Mouse (Mus musculus) activated CD4-positive, CD25-positive, alpha-beta regulatory T cell, adult 4 months (primary cell): Measurements from ENCODE around the gene Lamtor2. TPM values are rescaled to one million over a fixed set of nuclear protein-coding genes. Genes with fewer than 3 reads are reported as not detected.

ENCODE experiments used
- ATAC-seq: one replicate; pipeline ENCODE4 v1.8.0; 2017
- polyA plus RNA-seq, 2 experiments: library from polyadenylated mRNA; unstranded; fragments of 100-300 nt; shearing (Covaris generic); gene quantifications; one replicate each; pipeline ENCODE4 v1.2.1; 2017

Gene Lamtor2
- polyA plus RNA-seq, 2 experiments from 2014 or later: 132 to 197 TPM

DNA sequence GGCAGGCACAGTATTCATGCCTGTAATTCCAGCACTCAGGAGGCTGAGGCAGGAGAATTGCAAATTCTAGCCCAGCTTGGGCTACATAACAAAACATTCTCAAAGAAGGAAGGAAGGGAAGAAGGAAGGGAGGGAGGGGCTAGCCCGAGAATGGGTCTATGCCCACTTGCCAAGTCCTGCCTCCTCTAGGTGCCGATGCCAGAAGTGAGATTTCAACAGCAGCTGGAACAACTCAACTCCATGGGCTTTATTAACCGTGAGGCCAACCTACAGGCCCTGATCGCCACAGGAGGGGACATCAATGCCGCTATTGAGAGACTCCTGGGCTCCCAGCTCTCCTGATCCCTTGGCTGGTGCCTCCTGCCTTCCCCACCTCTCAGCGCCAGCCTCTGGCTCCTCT is 15.0 kb upstream of the Lamtor2 start:
- ATAC-seq: no peak

DNA sequence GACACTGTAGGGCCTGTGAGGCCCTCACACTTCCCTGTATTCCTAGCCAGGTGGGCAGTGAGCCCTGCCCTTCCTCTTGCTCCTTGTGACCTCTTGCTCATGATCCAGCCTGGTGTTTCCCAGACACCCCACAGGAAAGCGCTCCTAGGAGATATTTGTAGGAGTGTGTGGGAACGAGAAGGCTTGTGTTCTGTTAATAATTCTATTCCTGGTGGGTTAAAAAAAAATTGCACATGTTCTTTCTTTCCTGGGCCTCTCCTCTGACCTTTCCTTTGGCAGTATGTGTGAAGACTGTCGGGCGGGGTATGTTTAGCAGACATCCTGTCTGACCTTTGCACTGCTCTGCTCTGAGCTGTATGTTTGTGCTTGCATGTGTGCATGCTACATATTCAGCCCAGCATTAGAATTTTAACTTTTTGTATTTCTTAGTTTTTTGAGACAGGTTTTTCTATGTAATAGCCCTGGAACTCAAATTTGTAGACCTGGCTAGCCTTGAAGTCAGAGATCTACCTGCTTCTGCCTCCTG is 13.7 kb upstream of the Lamtor2 start:
- ATAC-seq: no peak

DNA sequence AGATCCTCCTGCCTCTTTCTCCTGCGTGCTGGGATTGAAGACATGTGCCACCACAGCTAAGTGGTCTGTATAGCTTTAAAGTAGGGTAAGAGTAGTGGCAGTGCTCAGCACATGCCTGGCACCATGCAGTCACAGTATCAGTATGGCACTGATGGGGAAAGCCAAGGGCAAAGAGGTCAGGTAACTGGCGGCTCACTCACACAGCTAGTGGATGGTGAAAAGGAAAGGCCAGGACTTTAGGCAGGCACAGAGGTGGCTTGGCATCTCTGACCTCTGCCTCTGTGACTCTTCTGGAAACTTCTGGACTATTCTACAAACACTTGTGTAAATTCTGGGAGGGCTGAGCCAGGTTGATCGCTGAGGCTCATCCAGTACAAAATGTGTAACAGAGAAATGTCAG is 13.2 kb upstream of the Lamtor2 start:
- no peak for ATAC-seq

DNA sequence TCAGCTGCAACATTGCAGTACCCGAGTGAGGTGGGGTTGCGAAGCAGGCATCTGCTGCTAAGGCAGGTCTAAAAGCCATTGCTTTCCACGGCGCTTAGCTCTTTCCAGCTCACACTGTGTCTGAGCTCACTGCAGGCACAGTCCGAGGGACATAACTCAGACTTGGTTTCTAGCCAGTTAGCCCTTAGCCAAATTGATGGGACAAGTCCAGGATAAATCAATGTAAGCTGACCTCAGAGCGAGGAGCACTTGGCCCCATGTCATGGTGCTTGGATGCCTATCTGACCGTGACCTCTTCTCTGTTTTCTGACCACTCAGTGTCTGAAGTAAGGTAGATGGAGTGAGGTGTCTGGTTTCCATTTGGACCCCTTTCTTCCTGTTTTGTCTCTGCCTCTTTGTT is 11.1 kb upstream of the Lamtor2 start:
- no peak for ATAC-seq

DNA sequence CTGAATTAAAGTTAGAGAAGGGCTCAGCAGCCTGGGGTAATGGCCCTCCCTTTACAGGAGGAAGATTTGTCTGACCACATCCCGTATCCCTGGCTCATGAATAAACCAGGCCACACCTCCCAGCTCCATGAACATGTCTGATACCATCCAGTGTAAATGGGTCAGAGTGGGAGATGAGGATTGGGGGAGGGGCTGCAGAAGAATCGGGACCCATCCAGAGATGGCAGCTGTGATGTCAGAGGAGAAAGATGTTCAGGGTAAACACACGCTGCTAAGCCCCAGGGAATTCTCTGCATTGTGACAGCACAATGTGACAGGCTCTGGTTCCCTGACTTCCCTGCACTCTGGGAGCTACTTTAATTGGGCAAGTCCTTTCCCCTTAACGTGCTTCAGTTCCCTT is 10.6 kb upstream of the Lamtor2 start:
- no peak for ATAC-seq

DNA sequence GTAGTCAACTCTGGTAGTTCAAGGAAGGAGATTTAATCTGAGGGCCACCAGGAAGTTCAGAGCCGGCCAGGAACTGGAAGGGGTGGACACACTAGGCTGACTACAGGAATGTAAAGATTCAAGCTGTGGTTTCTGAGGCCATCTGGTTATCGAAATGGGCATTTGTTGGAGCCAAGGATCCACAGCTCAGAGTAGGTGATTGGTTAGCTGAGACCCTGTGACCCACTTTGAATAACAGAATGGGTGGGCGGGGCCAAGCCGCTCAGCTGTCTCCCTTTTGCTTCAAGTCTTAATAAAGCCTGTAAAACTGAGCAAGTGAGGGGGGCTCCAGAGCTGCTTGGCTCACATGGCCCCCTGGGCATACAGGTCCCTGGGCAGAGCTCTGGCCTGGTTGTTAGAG is 9.1 kb upstream of the Lamtor2 start:
- ATAC-seq: no peak

DNA sequence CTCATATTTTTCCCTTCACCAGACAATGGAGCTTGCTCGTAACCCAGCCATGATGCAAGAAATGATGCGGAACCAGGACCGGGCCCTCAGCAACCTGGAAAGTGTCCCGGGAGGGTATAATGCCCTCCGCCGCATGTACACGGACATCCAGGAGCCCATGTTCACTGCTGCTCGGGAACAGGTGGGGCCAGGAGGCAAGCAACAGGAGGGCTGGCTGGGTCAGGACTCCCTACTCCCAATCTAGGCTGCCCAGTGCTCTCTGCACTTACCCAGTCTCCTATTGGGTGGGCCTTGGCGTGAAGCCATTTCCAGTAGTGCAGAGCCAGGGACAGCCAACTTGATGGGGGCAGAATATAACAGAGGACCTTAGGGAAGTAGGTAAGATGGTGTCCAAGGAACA is 6.7 kb upstream of the Lamtor2 start:
- no peak for ATAC-seq

DNA sequence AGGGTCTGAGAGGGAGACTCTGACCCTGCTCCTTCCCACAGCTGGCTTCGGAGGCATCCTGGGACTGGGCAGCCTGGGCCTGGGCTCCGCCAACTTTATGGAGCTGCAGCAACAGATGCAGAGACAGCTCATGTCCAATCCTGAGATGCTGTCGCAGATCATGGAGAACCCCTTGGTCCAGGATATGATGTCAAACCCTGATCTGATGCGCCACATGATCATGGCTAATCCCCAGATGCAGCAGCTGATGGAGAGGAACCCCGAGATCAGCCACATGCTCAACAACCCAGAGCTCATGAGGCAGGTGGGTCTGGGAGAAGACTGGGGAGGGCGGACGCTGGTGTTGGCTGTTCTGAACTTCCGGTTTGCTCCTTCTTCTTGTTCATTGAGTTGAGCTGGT is 3.7 kb upstream of the Lamtor2 start:
- ATAC-seq: no peak

DNA sequence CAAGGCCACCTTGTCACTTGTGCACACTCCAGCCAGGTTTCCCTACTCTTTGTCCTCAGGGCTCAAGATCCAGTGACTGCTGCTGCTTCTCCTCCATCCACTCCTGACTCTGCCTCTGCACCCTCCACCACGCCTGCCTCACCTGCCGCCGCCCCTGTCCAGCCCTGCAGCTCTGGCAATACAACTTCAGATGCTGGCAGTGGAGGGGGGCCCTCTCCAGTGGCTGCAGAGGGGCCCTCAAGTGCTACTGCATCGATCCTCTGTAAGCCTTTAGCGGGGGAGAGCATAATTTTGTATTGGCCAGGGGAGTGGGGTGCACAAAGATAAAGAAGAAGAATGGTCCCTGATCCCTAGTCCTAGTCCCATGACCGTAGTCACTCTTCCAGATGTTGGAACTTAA is 2.9 kb upstream of the Lamtor2 start:
- no peak for ATAC-seq

DNA sequence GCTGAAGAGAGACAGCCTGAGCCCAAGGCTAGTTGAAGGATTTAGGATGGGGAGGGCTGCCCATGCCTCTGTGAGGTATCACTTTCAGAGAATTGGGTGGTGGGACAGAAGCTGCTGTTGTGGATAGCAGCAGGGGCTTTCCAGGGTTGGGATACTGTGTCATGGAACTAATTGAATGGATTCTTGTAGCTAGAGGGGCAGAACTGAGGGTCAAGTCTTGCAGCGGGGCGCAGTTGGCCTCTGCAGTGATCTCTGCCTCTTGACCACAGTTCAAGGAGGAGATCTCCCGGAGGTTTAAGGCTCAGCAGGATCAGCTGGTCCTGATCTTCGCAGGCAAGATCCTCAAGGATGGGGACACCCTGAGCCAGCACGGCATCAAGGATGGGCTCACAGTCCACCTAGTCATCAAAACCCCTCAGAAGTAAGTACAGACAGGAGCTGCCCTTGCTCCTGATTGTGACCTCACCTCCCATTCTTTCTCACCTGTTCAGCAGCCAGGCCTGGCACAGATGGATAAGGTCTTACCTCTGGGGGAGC is 2.3 kb upstream of the Lamtor2 start:
- no peak for ATAC-seq

DNA sequence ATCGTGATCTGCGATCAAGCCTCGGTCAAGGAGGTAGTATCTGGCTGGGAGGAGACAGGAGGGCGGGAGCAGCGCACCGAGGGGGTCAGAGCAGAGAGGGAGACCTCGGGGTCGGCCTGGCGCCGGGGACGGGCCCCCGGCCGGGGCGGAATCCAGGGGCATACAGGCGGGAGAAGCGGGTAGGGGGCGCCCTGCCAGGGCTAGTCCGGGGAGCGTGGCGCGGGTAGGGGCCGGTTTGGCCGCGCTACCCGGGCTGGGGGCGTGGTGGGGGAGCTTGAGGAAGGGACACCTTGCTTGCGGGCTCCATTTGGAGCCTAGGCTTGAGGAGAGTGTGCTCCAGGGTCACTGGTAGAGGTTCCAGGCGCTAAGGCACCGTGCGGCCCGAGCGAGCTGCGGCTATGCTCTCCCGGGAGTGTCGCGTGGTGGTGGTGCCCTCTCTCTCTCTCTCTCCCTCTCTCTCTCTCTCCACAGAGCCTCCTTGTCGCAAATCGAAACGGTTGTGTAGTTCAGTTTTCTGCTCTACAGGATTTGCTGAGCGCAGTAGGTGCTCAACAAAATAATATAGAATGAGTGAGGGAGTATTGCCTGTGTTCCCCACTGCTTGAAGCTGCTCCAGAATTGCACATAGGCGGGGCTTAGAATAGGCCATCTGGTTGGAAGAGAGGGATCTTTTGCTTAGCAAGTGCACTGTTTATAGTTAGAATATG is 1.2 kb upstream of the Lamtor2 start:
- ATAC-seq: no peak

DNA sequence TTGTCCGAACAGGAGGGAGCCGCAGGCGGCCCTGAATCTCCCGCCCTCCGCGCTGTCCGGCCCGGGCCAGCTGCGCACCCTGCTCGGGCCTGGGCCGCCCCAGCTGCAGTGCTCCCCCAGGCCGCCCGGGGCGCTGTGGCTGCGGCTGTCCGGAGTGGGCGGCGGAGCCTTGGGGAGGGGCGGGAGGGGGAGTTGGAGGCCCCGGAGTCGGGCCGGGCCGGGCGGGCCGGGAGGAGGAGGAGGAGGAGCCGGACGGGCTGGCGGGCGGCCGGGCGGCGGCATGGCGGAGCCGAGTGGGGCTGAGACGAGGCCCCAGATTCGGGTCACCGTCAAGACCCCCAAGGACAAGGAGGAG is 628 bp upstream of the Lamtor2 start, which contains the start of gene Ubqln4:
Gene Ubqln4 (plus strand): TSS at position 234 of the 355 bp plus-strand sequence.
- ATAC-seq: peak; percentile 70

DNA sequence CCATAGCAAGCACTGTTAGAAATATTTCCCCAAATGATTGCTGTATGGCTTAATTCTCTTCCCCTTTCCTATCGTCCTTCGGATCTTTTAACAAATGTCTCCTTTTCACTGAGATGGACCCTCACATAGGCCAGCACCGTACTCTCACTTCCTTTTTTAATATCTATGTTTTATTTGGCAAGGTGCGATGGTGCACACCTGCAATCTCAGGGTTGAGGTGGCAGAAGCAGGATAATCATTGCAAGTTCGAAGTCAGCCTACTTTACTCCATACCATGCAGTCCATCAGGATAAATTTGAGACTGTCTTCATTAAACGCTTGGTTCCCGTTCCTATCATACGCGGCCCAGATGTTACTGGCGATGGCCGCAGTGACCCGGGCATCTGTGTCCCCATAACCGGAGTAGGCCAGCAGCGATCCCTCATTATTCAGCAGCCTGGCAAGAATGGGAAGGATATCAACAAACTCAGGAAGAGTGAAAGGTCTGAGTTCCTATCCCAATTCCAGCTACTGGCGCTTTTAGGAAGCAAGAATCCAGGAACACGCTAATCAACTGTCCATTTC is 710 bp downstream of the Lamtor2 start:
- no peak for ATAC-seq

DNA sequence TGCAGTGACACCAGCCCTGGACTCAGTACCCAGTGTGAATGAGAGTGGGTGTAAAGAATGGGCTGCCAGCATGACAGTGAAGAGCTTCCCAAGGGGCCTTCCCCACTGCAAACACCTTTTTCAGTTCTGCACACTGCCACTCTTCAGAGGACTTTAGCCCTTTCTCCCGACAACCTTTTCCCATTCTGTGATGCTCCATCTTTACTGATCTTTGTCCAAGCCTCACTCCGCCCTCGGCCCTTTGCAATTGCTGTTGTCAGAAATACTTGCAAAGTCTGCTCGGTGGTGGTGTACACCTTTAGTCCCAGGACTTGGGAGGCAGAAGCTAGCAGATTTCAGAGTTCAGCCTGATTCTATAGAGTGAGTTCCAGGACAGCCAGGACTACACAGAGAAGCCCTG is 1.3 kb downstream of the Lamtor2 start:
- no peak for ATAC-seq

DNA sequence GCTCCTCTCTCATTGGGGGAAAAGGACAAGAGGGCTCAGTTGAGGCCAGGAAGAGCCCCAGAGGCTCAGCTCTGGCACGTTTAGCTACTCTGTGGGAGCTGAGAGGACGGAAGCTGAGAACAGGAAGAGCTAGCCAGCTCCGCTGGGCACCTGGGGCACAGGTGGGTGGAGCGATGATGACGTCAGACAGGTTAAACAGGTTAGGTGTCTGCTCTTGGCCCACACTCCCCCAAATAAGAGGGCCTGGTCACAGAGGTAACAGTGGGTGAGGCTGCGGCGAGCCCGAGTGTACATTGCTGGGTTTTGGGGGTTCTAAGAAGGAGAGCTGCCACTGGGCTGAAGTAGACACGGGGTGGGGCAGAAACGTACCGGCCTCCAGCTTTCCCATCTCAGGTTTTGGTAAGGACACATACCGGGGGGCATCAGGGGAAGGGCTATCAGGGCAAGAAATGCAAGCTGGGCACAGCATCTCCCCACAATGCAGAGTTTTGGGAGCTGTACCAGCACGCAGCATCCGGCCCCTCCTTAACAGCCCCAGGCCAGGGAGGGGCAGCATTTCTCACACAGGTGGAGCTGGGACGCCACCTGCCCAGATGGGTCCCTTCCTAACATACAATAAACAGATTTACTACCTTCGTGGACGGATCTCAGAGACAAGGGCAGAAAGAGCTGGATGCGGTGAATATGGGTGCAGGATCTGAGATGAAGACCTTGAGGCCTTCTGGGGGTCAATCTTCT is 4.5 kb downstream of the Lamtor2 start, which contains the start of gene Rab25:
Gene Rab25 (minus strand): TSS at position 121 of the 738 bp plus-strand sequence.
- no peak for ATAC-seq

DNA sequence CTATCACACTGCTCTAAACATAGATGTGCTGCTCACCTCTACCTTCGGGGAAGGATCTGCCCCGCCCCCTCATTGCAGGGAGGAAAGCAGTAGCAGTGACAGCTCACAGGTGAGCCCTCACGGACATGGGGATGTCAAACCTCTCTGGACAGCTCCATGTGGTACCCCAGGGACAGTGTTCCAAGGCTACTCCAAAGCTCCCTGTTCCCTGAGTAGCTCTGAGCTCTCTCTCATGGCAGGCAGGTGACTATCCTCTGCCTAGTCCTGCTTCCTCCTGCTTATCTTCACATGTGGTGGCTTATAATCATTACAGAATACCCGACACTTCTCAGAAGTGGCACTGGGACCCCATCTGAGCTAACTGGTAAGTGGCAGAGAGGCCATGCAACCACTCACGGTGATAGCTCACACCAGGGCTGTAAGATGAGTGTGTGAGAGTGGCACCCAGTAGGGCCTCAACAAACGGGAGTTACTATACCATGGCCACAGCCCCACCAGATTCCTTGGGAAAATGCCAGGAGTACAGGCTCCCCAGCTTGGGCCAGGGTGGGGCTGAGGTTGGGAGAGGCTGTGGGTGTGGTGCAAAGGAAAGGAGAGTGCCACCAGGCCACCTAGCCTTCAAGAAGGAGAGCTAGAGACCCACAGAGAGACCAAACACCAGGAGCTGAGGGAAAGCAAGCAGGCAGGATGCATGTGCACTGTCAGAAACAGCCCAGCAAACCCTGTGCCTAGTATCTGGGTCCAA is 6.0 kb downstream of the Lamtor2 start:
- ATAC-seq: no peak

DNA sequence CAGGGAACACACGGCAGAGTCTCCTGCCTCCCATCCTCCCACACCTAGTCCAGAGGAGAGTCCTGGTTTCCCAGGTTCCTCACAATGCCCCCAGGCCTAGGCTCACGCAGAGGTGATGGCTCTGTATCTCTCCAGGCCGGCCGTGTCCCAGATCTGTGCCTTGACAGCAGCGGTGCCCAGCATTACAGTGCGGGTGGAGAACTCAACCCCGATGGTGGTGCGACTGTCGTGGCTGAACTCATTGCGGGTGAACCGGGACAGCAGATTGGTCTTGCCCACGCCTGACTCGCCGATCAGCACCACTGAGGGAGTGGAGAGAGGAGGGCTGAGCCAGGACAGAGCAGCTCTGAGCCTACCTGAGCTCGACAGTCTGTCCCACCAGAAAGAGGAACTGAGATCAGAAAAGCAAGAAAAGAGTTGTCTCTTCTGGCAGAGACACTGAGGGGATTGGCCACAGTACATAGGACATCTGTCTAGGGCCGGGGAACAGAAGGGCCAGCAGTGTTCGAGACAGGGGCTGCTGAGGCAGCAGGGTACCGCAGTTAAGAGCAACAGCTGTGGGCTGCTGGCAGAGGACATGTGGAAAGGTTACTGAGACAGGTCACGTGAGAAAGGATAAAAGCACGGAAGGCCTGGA is 7.8 kb downstream of the Lamtor2 start:
- no peak for ATAC-seq

DNA sequence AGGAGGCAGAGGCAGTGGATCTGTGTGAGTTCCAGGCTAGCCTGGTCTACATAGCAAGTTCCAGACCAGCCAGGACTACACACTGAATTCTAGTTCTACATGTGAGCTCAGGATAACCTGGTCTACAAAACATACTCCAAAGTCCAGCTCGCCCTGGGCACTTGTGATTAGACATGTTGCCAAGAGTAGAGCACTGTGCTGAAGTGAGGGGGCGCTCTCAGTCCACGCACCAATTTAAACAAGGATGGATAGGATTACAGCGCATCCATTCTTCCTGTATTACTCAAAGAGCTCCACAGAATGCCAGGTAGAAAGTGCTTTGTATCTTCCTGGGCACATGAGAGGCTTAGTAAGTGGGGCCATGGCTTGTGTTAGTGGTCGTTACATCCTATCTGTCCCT is 8.4 kb downstream of the Lamtor2 start:
- ATAC-seq: no peak

DNA sequence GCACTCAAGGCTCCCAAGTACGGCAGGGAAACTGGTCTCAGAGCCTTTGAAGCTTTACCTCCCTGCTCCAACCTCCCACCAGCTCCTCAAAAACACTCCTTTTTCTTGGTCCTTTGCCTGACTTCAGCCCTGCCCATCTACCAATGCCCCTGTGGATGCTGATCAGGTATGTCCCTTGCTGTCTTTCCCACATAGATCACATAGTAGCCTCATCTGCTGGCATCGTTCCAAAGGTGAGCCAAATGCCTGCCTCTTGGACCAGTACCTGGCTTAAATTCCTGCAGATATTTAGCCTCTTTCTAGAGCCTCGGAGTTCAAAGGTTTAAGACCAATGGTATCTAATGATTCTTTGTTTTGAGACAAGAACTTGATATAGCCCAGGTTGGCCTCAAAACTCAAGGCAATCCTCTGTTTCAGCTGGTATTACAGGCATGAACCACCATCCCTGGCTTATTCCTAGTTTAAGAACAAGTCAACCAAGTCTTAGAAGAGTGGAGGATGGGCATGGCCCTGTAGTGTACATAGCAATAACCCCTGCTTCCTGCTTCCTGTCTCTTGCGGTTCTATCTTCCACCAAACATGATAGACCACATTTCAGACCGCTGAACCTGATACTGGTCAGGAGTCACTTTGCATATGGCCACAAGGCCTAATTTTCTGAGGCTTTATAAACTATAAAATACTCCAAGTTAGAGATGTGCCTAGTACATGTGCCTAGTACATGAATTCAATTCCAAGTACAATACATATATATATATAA is 9.0 kb downstream of the Lamtor2 start:
- ATAC-seq: peak; percentile 46

DNA sequence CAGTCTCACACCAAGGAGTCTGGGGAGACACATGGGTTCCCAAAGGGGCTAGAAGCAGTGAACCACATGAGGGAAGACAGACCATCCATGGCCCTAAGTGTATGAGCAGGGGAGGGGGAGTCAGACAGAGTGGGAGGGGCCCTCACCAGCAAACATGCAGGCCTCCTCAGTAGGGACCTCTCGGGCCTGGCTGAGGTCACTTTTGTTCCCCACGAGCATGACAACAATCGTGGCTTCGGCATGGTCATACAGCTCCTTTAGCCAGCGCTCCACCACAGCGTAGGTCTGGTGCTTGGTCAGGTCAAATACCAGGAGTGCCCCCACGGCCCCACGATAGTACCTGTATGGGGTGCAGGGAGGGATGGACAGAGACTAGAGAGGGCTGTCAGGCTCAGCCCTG is 9.7 kb downstream of the Lamtor2 start:
- no peak for ATAC-seq

DNA sequence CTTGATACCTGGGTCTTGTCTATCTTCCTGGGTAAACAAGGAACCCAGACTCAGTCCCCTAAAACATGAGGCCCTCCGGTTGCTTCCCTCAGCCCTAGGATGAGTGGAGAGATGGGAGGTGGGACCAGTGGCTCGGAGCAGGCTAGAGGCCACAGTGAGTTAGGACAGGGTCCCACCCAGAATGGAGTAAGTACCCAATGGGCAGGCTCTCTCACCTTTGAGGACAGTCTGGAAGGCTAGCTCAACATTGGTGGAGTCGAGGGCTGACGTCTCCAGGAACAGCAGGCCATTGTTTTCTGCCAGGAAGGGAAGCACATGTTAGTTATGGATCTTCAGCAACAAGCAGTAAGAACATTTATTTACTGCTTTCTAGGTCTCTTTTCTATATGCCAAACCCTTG is 10.4 kb downstream of the Lamtor2 start:
- no peak for ATAC-seq
